Mouse (Mus musculus): ENCODE measurements around the gene Palm2. TPM values are rescaled to one million over a fixed set of nuclear protein-coding genes. Genes with fewer than 3 reads are reported as not detected.

Palm2 gene
- polyA plus RNA-seq, 1 experiment from 2014 or later: 29.0 TPM

DNA sequence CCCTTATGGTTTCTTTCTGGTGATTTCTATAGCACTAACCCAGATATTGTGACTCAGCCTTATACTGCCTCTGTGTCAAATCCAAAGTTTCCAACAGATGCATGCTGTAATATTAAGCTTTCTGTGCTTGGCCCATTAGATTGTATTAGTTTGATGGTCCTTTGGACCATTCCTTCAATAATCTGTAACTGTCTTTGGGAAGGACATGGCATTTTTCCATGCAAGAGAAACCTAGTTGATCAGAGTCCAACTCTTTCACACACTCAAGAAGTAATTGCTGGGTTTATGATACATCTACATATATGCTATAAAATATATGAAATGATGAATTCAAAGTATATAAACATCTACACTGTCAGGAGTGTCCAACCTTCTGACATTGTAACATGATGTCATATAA is 281.8 kb downstream of the Palm2 start:
- Histone ChIP-seq H3K27ac (ENCODE audit: low read depth, low read length) (no peak overlapping the region), H3K9me3 (replicated peaks; ENCODE audit: control insufficient read depth, low read length) (no peaks in the 10 kb centered on the region), H3K4me3 (ENCODE audit: low read depth, low read length) (no peak overlapping the region), H3K4me2 (no peak overlapping the region), H3K36me3 (ENCODE audit: control insufficient read depth, insufficient read depth, low read length) (no peaks in the 10 kb centered on the region), H3K9ac (ENCODE audit: low read depth, low read length) (no peak overlapping the region), H3K27me3 (ENCODE audit: control insufficient read depth, insufficient read depth, low read length) (no peaks in the 10 kb centered on the region), H3K4me1 (ENCODE audit: control insufficient read depth, insufficient read depth, low read length) (peaks cover 4% of the 10 kb centered on the region; the same call in 1 of the 2 replicates)
- no peak for ATAC-seq (replicated peaks; ENCODE audit: insufficient number of reproducible peaks, low FRiP score, low TSS enrichment)

DNA sequence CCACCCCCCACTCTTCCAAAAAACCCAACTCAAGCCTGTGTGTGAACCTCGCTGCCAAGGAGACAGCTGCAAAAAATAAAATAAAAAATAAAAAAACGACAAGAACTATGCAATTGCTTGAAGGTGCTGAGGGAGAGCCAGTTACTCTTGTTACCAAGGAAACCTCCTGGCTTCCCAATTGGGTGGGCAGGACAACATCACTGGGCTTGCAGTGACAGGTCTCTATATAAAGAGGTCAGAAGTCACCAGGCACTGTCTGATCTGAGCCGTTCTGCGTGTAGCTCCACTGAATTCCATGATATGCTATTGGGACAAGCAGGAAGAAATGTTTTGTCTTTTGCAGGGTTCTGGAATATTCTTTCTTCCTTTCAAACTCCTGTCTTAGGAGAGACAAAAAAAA is 282.7 kb downstream of the Palm2 start:
- Histone ChIP-seq H3K4me3 (ENCODE audit: low read depth, low read length) (no peak overlapping the region), H3K4me1 (ENCODE audit: control insufficient read depth, insufficient read depth, low read length) (peaks cover 4% of the 10 kb centered on the region; the same call in 1 of the 2 replicates), H3K9ac (ENCODE audit: low read depth, low read length) (no peak overlapping the region), H3K27me3 (ENCODE audit: control insufficient read depth, insufficient read depth, low read length) (no peaks in the 10 kb centered on the region), H3K36me3 (ENCODE audit: control insufficient read depth, insufficient read depth, low read length) (no peaks in the 10 kb centered on the region), H3K9me3 (replicated peaks; ENCODE audit: control insufficient read depth, low read length) (no peaks in the 10 kb centered on the region), H3K27ac (ENCODE audit: low read depth, low read length) (no peak overlapping the region), H3K4me2 (no peak overlapping the region)
- WGBS (ENCODE audit: insufficient replicate concordance): 56% methylated on average over 4 of the region's 4 CpGs
- no peak for ATAC-seq (replicated peaks; ENCODE audit: insufficient number of reproducible peaks, low FRiP score, low TSS enrichment)

DNA sequence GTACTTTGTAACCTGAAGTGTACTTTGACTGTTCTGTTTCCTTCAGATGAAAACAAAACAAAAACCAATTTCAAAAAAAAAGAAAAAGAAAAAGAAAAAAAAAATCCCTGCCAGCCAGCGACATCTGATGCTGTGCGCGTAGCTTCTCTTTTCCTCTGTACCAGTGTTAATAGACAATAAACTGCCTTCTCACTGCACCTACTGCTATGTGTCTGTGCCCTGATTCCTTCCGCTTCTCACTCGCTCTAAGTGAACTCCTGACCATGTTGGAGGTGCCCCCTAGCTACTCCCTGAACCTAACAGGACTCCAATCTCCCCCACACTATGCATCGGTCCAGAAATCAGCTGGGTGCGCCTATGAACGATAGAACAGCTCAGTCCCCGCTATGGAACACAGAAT is 283.3 kb downstream of the Palm2 start, which contains the start of gene Akap2:
Gene Akap2, plus strand, starts transcription at position 304 of the 400 bp plus-strand sequence.
- Histone ChIP-seq H3K27me3 (ENCODE audit: control insufficient read depth, insufficient read depth, low read length) (no peaks in the 10 kb centered on the region), H3K36me3 (ENCODE audit: control insufficient read depth, insufficient read depth, low read length) (no peaks in the 10 kb centered on the region), H3K4me2 (no peak within 1 kb of the TSS), H3K4me3 (ENCODE audit: low read depth, low read length) (no peak within 1 kb of the TSS), H3K9me3 (replicated peaks; ENCODE audit: control insufficient read depth, low read length) (no peaks in the 10 kb centered on the region), H3K9ac (ENCODE audit: low read depth, low read length) (no peak within 1 kb of the TSS), H3K4me1 (ENCODE audit: control insufficient read depth, insufficient read depth, low read length) (peaks cover 4% of the 10 kb centered on the region; the same call in 1 of the 2 replicates), H3K27ac (ENCODE audit: low read depth, low read length) (no peak within 1 kb of the TSS)
- 85% methylated on average over 9 of the region's 9 CpGs for WGBS (ENCODE audit: insufficient replicate concordance)
- no peak for ATAC-seq (replicated peaks; ENCODE audit: insufficient number of reproducible peaks, low FRiP score, low TSS enrichment)

DNA sequence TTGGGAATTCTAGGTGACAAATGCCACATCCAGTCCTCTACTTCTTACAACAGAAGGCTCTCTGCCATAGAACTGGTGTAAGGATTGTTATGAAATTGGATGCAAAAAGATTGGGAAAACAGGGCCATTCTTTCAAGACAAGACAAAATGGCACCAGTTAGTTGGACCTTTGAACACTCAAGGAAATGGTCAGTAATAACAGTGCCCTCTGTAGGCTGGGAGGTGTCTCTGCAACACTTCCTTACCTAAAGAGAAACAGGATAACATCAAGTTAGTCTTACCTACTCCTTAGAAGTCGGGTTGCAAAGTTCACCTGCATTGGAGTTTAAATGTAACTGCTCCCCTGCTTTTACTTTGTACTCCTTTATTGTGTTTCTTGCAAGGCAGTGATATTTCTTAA is 285.3 kb downstream of the Palm2 start:
- no peaks in the 10 kb centered on the region for H3K36me3 ChIP-seq (ENCODE audit: control insufficient read depth, insufficient read depth, low read length)
- 83% methylated on average over 1 of the region's 1 CpGs for WGBS (ENCODE audit: insufficient replicate concordance)
- no peak overlapping the region for H3K27ac ChIP-seq (ENCODE audit: low read depth, low read length)
- ATAC-seq (replicated peaks; ENCODE audit: insufficient number of reproducible peaks, low FRiP score, low TSS enrichment): no peak
- H3K4me2 ChIP-seq: no peak overlapping the region
- H3K27me3 ChIP-seq (ENCODE audit: control insufficient read depth, insufficient read depth, low read length): no peaks in the 10 kb centered on the region
- H3K4me3 ChIP-seq (ENCODE audit: low read depth, low read length): no peak overlapping the region
- H3K9me3 ChIP-seq (replicated peaks; ENCODE audit: control insufficient read depth, low read length): no peaks in the 10 kb centered on the region
- no peak overlapping the region for H3K9ac ChIP-seq (ENCODE audit: low read depth, low read length)
- peaks cover 7% of the 10 kb centered on the region; the same call in 1 of the 2 replicates for H3K4me1 ChIP-seq (ENCODE audit: control insufficient read depth, insufficient read depth, low read length)

DNA sequence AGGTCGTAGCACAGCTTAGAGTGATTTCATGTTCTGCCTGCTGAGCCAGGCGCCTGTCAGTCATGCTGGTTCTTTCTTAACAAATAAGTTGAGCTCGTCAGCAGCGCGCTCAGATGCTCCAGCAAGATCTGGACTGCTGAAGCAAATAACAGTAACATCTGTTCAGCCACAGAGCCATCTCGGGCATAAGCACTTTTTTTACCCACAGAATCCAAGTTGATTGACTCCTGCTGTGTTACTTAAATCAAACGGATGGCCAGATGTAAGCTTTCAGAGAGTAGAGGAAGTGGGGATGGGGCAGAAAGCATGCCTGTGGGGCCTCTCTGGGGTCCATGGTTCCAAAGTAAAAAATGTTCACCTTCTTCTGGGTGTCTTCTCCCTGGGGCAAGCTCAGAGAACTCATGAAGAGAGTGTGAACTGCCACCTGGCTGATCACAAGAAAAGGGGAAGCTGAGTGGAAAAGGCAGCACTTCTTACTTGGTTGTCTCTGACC is 286.9 kb downstream of the Palm2 start:
- H3K4me3 ChIP-seq (ENCODE audit: low read depth, low read length): no peak overlapping the region
- H3K36me3 ChIP-seq (ENCODE audit: control insufficient read depth, insufficient read depth, low read length): no peaks in the 10 kb centered on the region
- peaks cover 7% of the 10 kb centered on the region; the same call in 1 of the 2 replicates for H3K4me1 ChIP-seq (ENCODE audit: control insufficient read depth, insufficient read depth, low read length)
- no peaks in the 10 kb centered on the region for H3K9me3 ChIP-seq (replicated peaks; ENCODE audit: control insufficient read depth, low read length)
- H3K27me3 ChIP-seq (ENCODE audit: control insufficient read depth, insufficient read depth, low read length): no peaks in the 10 kb centered on the region
- H3K4me2 ChIP-seq: no peak overlapping the region
- no peak overlapping the region for H3K9ac ChIP-seq (ENCODE audit: low read depth, low read length)
- no peak for ATAC-seq (replicated peaks; ENCODE audit: insufficient number of reproducible peaks, low FRiP score, low TSS enrichment)
- 49% methylated on average over 7 of the region's 7 CpGs for WGBS (ENCODE audit: insufficient replicate concordance)
- no peak overlapping the region for H3K27ac ChIP-seq (ENCODE audit: low read depth, low read length)

DNA sequence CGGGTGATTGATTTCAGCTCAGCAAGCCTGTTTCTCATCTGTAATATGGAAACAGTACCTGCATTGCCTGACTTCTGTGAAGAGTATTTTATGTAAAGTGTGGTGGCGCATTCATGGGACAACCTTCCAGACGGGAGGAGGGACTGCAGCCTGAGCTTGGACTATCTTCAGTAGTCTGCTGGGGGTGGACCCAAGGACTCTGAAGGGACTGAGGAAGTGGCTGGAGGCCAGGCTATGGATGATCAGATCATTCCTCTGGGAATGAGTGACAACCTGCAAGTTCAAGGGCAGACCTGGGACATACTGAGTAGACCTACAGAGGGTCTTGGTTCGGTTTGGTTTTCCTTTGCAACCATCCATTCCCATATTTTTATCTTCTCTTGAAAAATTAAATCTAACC is 288.2 kb downstream of the Palm2 start:
- H3K9ac ChIP-seq (ENCODE audit: low read depth, low read length): no peak overlapping the region
- WGBS (ENCODE audit: insufficient replicate concordance): 82% methylated on average over 4 of the region's 4 CpGs
- no peak overlapping the region for H3K27ac ChIP-seq (ENCODE audit: low read depth, low read length)
- no peaks in the 10 kb centered on the region for H3K36me3 ChIP-seq (ENCODE audit: control insufficient read depth, insufficient read depth, low read length)
- H3K4me2 ChIP-seq: no peak overlapping the region
- ATAC-seq (replicated peaks; ENCODE audit: insufficient number of reproducible peaks, low FRiP score, low TSS enrichment): no peak
- no peaks in the 10 kb centered on the region for H3K27me3 ChIP-seq (ENCODE audit: control insufficient read depth, insufficient read depth, low read length)
- H3K4me3 ChIP-seq (ENCODE audit: low read depth, low read length): no peak overlapping the region
- H3K9me3 ChIP-seq (replicated peaks; ENCODE audit: control insufficient read depth, low read length): no peaks in the 10 kb centered on the region
- peaks cover 7% of the 10 kb centered on the region; the same call in 1 of the 2 replicates for H3K4me1 ChIP-seq (ENCODE audit: control insufficient read depth, insufficient read depth, low read length)

DNA sequence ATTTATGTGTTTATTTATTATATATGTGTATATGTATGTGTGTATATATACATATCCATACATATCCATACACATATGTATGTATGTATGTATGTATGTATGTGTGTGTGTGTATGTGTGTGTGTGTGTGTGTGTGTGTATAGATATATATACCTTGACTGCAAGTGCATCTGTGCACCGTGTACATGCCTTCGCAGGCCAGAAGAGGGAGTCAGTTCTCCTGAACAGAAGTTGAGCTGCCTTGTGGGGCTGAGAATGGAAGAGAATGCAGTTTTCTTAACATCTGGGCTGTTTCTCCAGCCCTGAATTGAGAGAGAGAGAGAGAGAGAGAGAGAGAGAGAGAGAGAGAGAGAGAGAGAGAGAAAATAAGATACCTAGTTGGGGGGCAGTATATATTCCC is 289.6 kb downstream of the Palm2 start:
- no peaks in the 10 kb centered on the region for H3K27me3 ChIP-seq (ENCODE audit: control insufficient read depth, insufficient read depth, low read length)
- H3K4me2 ChIP-seq: no peak overlapping the region
- WGBS (ENCODE audit: insufficient replicate concordance): 62% methylated on average over 2 of the region's 2 CpGs
- H3K9me3 ChIP-seq (replicated peaks; ENCODE audit: control insufficient read depth, low read length): no peaks in the 10 kb centered on the region
- H3K36me3 ChIP-seq (ENCODE audit: control insufficient read depth, insufficient read depth, low read length): no peaks in the 10 kb centered on the region
- H3K9ac ChIP-seq (ENCODE audit: low read depth, low read length): no peak overlapping the region
- H3K27ac ChIP-seq (ENCODE audit: low read depth, low read length): no peak overlapping the region
- no peak overlapping the region for H3K4me3 ChIP-seq (ENCODE audit: low read depth, low read length)
- no peak for ATAC-seq (replicated peaks; ENCODE audit: insufficient number of reproducible peaks, low FRiP score, low TSS enrichment)
- peaks cover 7% of the 10 kb centered on the region; the same call in 1 of the 2 replicates for H3K4me1 ChIP-seq (ENCODE audit: control insufficient read depth, insufficient read depth, low read length)

DNA sequence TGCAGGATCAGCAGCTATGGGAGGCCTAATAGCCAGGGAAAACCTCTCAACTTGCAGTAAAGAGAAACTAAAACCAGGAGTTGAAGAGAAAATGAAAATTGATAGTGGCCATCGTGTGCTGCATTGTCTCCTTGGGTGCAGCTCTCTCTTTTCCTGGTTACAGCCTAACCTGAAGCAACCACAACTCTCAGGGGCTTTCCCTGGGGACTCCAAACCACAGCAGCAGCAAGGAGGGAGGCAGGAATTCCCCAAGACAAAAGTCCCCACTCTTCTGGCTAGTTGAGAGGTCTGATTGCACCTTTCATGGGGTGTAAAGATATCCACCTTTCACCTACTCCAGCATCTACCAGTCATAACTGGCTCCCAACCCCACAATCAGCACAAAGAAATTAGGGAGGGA is 291.5 kb downstream of the Palm2 start:
- H3K27me3 ChIP-seq (ENCODE audit: control insufficient read depth, insufficient read depth, low read length): no peaks in the 10 kb centered on the region
- no peaks in the 10 kb centered on the region for H3K36me3 ChIP-seq (ENCODE audit: control insufficient read depth, insufficient read depth, low read length)
- H3K4me3 ChIP-seq (ENCODE audit: low read depth, low read length): no peak overlapping the region
- no peak for ATAC-seq (replicated peaks; ENCODE audit: insufficient number of reproducible peaks, low FRiP score, low TSS enrichment)
- no peak overlapping the region for H3K27ac ChIP-seq (ENCODE audit: low read depth, low read length)
- no peak overlapping the region for H3K9ac ChIP-seq (ENCODE audit: low read depth, low read length)
- no peaks in the 10 kb centered on the region for H3K9me3 ChIP-seq (replicated peaks; ENCODE audit: control insufficient read depth, low read length)
- peaks cover 6% of the 10 kb centered on the region; the same call in 1 of the 2 replicates for H3K4me1 ChIP-seq (ENCODE audit: control insufficient read depth, insufficient read depth, low read length)
- no peak overlapping the region for H3K4me2 ChIP-seq
- WGBS (ENCODE audit: insufficient replicate concordance): 63% methylated on average over 1 of the region's 1 CpGs

DNA sequence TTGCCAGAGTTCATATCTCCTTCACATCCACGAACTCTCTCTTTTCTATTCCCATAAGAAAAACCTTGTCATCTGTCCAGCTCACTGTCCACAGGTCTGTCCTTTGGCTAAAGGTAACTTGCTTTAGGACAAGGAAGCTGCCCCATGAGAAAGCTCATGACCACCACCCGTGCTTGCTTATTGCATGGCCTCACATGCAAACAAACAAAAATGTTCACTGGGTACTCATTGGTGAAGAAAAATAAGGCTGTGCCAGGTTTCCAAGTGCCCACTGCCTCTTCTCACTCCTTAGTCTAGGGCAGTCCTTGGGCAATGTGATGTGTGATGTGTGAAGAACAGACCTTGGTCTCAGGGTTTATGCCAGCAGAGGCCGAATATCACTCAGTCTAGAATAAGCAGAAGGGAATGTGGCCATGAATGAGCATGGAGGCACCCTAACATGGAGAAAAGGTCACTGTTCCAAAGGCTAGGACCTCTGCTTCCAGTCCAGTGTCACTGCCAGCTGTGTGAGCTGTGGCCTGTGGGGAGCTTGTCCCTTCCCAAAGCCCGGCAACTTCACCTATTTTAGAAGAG is 294.6 kb downstream of the Palm2 start:
- Histone ChIP-seq H3K4me3 (ENCODE audit: low read depth, low read length) (no peak overlapping the region), H3K9me3 (replicated peaks; ENCODE audit: control insufficient read depth, low read length) (no peaks in the 10 kb centered on the region), H3K27ac (ENCODE audit: low read depth, low read length) (no peak overlapping the region), H3K4me1 (ENCODE audit: control insufficient read depth, insufficient read depth, low read length) (peaks cover 6% of the 10 kb centered on the region; the same call in 1 of the 2 replicates), H3K36me3 (ENCODE audit: control insufficient read depth, insufficient read depth, low read length) (no peaks in the 10 kb centered on the region), H3K9ac (ENCODE audit: low read depth, low read length) (no peak overlapping the region), H3K27me3 (ENCODE audit: control insufficient read depth, insufficient read depth, low read length) (no peaks in the 10 kb centered on the region), H3K4me2 (no peak overlapping the region)
- 74% methylated on average over 4 of the region's 4 CpGs for WGBS (ENCODE audit: insufficient replicate concordance)
- no peak for ATAC-seq (replicated peaks; ENCODE audit: insufficient number of reproducible peaks, low FRiP score, low TSS enrichment)
